ENCODE assay signal across 8 mouse cellular contexts in the genomic region with DNA sequence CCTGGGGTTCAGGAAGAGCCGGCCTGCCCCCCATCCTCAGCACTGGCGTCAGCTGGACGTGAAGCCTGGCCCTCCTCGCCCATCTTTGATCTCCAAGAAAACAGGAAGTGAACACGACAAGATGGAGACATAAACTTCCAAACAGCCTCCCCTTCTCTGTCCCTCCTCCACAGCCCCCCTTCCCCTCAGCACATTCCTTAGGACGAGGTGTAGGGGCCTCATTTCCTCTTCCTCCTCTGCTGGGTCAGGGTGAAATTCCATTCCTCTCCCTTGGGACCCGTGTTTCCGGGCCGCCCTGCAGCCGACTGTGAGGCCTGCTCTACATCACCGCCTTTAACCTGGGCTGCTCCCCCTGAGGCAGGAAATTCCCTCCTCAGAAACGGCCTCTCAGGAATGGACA. TPM values are rescaled to one million over a fixed set of nuclear protein-coding genes. Genes with fewer than 3 reads are reported as not detected.
DNase-seq lines count a peak whose midpoint lies in the region; ATAC-seq and TF ChIP-seq lines count a peak whose summit lies in the region.
"Had no signal": no experiment of that assay in that cellular context is flagged by ENCODE, and none has a peak within 500 bp of the region (broad histone marks: within the 10 kb centered on the region; RNA-seq: fewer than 3 reads in every experiment).

No protein-coding gene starts in this region.

- H3K27ac ChIP-seq in ES-E14 (ENCODE audit: insufficient read depth, low read depth, low read length, poor library complexity, severe bottlenecking), result peak overlapping the region; percentile 68; the same call in 1 of the 2 replicates
- peak overlapping the region; percentile 49 for H3K27ac ChIP-seq in bone marrow, adult 2 months (ENCODE audit: control insufficient read depth, insufficient read depth, low read depth, low read length, poor library complexity)
- H3K27ac ChIP-seq in heart, embryonic 16.5 days (ENCODE audit: low read length), result peak overlapping the region; percentile 79
- peak overlapping the region; percentile 35; the same call in 1 of the 2 replicates for H3K27ac ChIP-seq in limb, embryonic 14.5 days (replicated peaks; ENCODE audit: low read depth, low read length)

- no peaks in the 10 kb centered on the region for H3K9me3 ChIP-seq in ES-E14 (ENCODE audit: control insufficient read depth, insufficient read depth, low read depth, low read length)
- H3K9me3 ChIP-seq in heart, embryonic 16.5 days (replicated peaks; ENCODE audit: control insufficient read depth, low read length), result no peaks in the 10 kb centered on the region
- H3K9me3 ChIP-seq in limb, embryonic 14.5 days (ENCODE audit: control insufficient read depth, low read length), result no peaks in the 10 kb centered on the region

- peaks cover 10% of the 10 kb centered on the region; the same call in 1 of the 2 replicates for H3K36me3 ChIP-seq in ES-E14 (ENCODE audit: control insufficient read depth, insufficient read depth, low read length, poor library complexity, severe bottlenecking)
- no peaks in the 10 kb centered on the region for H3K36me3 ChIP-seq in heart, embryonic 16.5 days (ENCODE audit: control insufficient read depth, insufficient read depth)
- no peaks in the 10 kb centered on the region for H3K36me3 ChIP-seq in limb, embryonic 14.5 days (ENCODE audit: control insufficient read depth, insufficient read depth, low read length)

- H3K4me2 ChIP-seq in heart, embryonic 16.5 days (ENCODE audit: low read depth, low read length), result peak overlapping the region; percentile 46; the same call in 1 of the 2 replicates
- H3K4me2 ChIP-seq in limb, embryonic 14.5 days (replicated peaks; ENCODE audit: low read depth, low read length, severe bottlenecking), result no peak overlapping the region

- WGBS in bone marrow, adult 2 months, result 60% methylated on average over 12 of the region's 12 CpGs
- WGBS in heart, embryonic 16.5 days, result 41% methylated on average over 12 of the region's 12 CpGs
- 17% methylated on average over 12 of the region's 12 CpGs for WGBS in limb, embryonic 14.5 days

- peaks cover 0 to 25% of the 10 kb centered on the region in 2 experiments; a peak in 3 of 4 replicates for H3K4me1 ChIP-seq in ES-E14 (ENCODE audit: control insufficient read depth in 2 of 2, insufficient read depth in 2 of 2, low read length in 2 of 2, poor library complexity in 1 of 2)
- peaks cover 1% of the 10 kb centered on the region; the same call in 1 of the 2 replicates for H3K4me1 ChIP-seq in bone marrow, adult 2 months (ENCODE audit: control insufficient read depth, insufficient read depth, low read length)
- peaks cover 26% of the 10 kb centered on the region for H3K4me1 ChIP-seq in heart, embryonic 16.5 days (ENCODE audit: control insufficient read depth, insufficient read depth, low read length)
- peaks cover 28% of the 10 kb centered on the region for H3K4me1 ChIP-seq in limb, embryonic 14.5 days (ENCODE audit: control insufficient read depth, insufficient read depth, low read length)

- no peak for TF ChIP-seq POLR2A in bone marrow, adult 2 months (IDR thresholded peaks at IDR 0.05; ENCODE audit: borderline replicate concordance, control insufficient read depth, low read depth, low read length)
- TF ChIP-seq POLR2A in limb, embryonic 14.5 days (IDR thresholded peaks at IDR 0.05; ENCODE audit: borderline replicate concordance, extremely low read depth, insufficient read depth, insufficient read length), result no peak

- peak; percentile 80 for ATAC-seq in heart, embryonic 16.5 days (replicated peaks; ENCODE audit: extremely low read depth, insufficient read depth, low FRiP score)
- peak; percentile 72; the same call in 1 of the 2 replicates for ATAC-seq in limb, embryonic 14.5 days (ENCODE audit: low FRiP score, low read depth)
- no peak for ATAC-seq in cerebellum, adult (ENCODE audit: insufficient number of reproducible peaks, low FRiP score, low TSS enrichment)

- no peaks in the 10 kb centered on the region for H3K27me3 ChIP-seq in heart, embryonic 16.5 days (ENCODE audit: control insufficient read depth, insufficient read depth, low read length)
- H3K27me3 ChIP-seq in limb, embryonic 14.5 days (ENCODE audit: control insufficient read depth, insufficient read depth, low read length), result no peaks in the 10 kb centered on the region

- H3K4me3 ChIP-seq in ES-E14 (ENCODE audit: insufficient read depth in 1 of 2, low read depth in 1 of 2, low read length in 2 of 2, poor library complexity in 1 of 2, severe bottlenecking in 1 of 2), result peak overlapping the region in 1 of 2 experiments; percentile 12; a peak in 1 of 4 replicates
- no peak overlapping the region for H3K4me3 ChIP-seq in bone marrow, adult 2 months (replicated peaks; ENCODE audit: control insufficient read depth, low read depth, low read length)
- H3K4me3 ChIP-seq in heart, embryonic 16.5 days (ENCODE audit: low read length), result no peak overlapping the region
- no peak overlapping the region for H3K4me3 ChIP-seq in limb, embryonic 14.5 days (replicated peaks; ENCODE audit: low read length)

- TF ChIP-seq CTCF in bone marrow, adult 2 months (IDR thresholded peaks at IDR 0.05; ENCODE audit: control insufficient read depth, insufficient read depth, low read length), result no peak

- in situ Hi-C loops in ES-E14 (cut with MboI; ENCODE audit: low sequenced_read_pairs in 2 of 2, unreplicated experiment in 2 of 2), result no loop called here

- H3K9ac ChIP-seq in ES-E14 (ENCODE audit: insufficient read depth, low read depth, low read length, poor library complexity, severe bottlenecking), result peak overlapping the region; percentile 55; the same call in 1 of the 2 replicates
- H3K9ac ChIP-seq in heart, embryonic 16.5 days (ENCODE audit: low read length), result no peak overlapping the region
- H3K9ac ChIP-seq in limb, embryonic 14.5 days (ENCODE audit: low read depth, low read length, severe bottlenecking), result no peak overlapping the region

- no peak for DNase-seq in ES-E14 (ENCODE audit: low read depth, low spot score)
- DNase-seq in limb, embryonic 14.5 days (ENCODE audit: low spot score), result peak; percentile 55
- peak; percentile 54 for DNase-seq in yolk sac, embryonic 10.5 days (ENCODE audit: low spot score)
- no peak for DNase-seq in urinary bladder, postnatal 10 days (ENCODE audit: low spot score)

TF ChIP-seq in ES-E14, 5 proteins besides CTCF, POLR2A, EP300 and RAD21:
- TF ChIP-seq CHD2 (IDR thresholded peaks at IDR 0.05; ENCODE audit: low read depth, low read length) (no peak), MAFK (IDR thresholded peaks at IDR 0.05; ENCODE audit: insufficient read depth, low read depth, low read length) (no peak), ZNF384 (IDR thresholded peaks at IDR 0.05; ENCODE audit: low read depth, low read length) (no peak)

RNA-seq across cellular contexts. Expression of a gene that starts 9.4 kb away (rescaled TPM):
- 18.3 and 36.8 TPM in 2 replicates for total RNA-seq in ES-E14 (2012; rRNA removed)
- 8.4 and 11.3 TPM in 2 replicates for polyA plus RNA-seq in bone marrow, adult 2 months (2011; ENCODE audit: insufficient read depth, insufficient read length, low replicate concordance, missing spikeins)
- polyA plus RNA-seq in heart, embryonic 16.5 days (2015; fragmentation: Nextera tagmentation; extraction: Ambion mirVana), result 170 and 176 TPM in 2 replicates
- polyA plus RNA-seq in limb, embryonic 14.5 days (2012; rRNA removed), result 61.4 and 91.8 TPM in 2 replicates
- 49.3 and 52.2 TPM in 2 replicates for polyA plus RNA-seq in limb, embryonic 14.5 days (2014; fragmentation: Nextera tagmentation; extraction: Ambion mirVana)
- total RNA-seq: neutrophil, adult 5-6 weeks had no signal

RNA-seq across cellular contexts. Expression of a gene that starts 34.3 kb away (rescaled TPM):
- total RNA-seq in ES-E14 (2012; rRNA removed), result 77.4 and 90.8 TPM in 2 replicates
- polyA plus RNA-seq in bone marrow, adult 2 months (2011; ENCODE audit: insufficient read depth, insufficient read length, low replicate concordance, missing spikeins), result 4.0 and 9.1 TPM in 2 replicates
- 470 and 488 TPM in 2 replicates for polyA plus RNA-seq in heart, embryonic 16.5 days (2015; fragmentation: Nextera tagmentation; extraction: Ambion mirVana)
- 25.5 and 26.7 TPM in 2 replicates for polyA plus RNA-seq in limb, embryonic 14.5 days (2012; rRNA removed)
- 44.1 and 56.2 TPM in 2 replicates for polyA plus RNA-seq in limb, embryonic 14.5 days (2014; fragmentation: Nextera tagmentation; extraction: Ambion mirVana)
- total RNA-seq: neutrophil, adult 5-6 weeks had no signal

RNA-seq across cellular contexts. Expression of a gene that starts 48.1 kb away (rescaled TPM):
- 61.2 and 84.6 TPM in 2 replicates for total RNA-seq in ES-E14 (2012; rRNA removed)
- polyA plus RNA-seq in bone marrow, adult 2 months (2011; ENCODE audit: insufficient read depth, insufficient read length, low replicate concordance, missing spikeins), result 14.9 and 24.4 TPM in 2 replicates
- polyA plus RNA-seq in heart, embryonic 16.5 days (2015; fragmentation: Nextera tagmentation; extraction: Ambion mirVana), result 16.7 and 16.9 TPM in 2 replicates
- polyA plus RNA-seq in limb, embryonic 14.5 days (2012; rRNA removed), result 75.7 and 101 TPM in 2 replicates
- polyA plus RNA-seq in limb, embryonic 14.5 days (2014; fragmentation: Nextera tagmentation; extraction: Ambion mirVana), result 30.7 and 33.4 TPM in 2 replicates

RNA-seq across cellular contexts. Expression of a gene that starts 56.3 kb away (rescaled TPM):
- total RNA-seq in ES-E14 (2012; rRNA removed), result 18.0 and 27.2 TPM in 2 replicates
- polyA plus RNA-seq in bone marrow, adult 2 months (2011; ENCODE audit: insufficient read depth, insufficient read length, low replicate concordance, missing spikeins), result 13.3 and 25.7 TPM in 2 replicates
- polyA plus RNA-seq in heart, embryonic 16.5 days (2015; fragmentation: Nextera tagmentation; extraction: Ambion mirVana), result 33.4 and 34.1 TPM in 2 replicates
- polyA plus RNA-seq in limb, embryonic 14.5 days (2012; rRNA removed), result 39.2 and 52.9 TPM in 2 replicates
- 10.7 and 11.7 TPM in 2 replicates for polyA plus RNA-seq in limb, embryonic 14.5 days (2014; fragmentation: Nextera tagmentation; extraction: Ambion mirVana)

RNA-seq across cellular contexts. Expression of a gene that starts 57.0 kb away (rescaled TPM):
- 68.0 and 72.4 TPM in 2 replicates for total RNA-seq in ES-E14 (2012; rRNA removed)
- 105 and 154 TPM in 2 replicates for polyA plus RNA-seq in bone marrow, adult 2 months (2011; ENCODE audit: insufficient read depth, insufficient read length, low replicate concordance, missing spikeins)
- 57.1 and 59.8 TPM in 2 replicates for polyA plus RNA-seq in heart, embryonic 16.5 days (2015; fragmentation: Nextera tagmentation; extraction: Ambion mirVana)
- 211 and 240 TPM in 2 replicates for polyA plus RNA-seq in limb, embryonic 14.5 days (2012; rRNA removed)
- polyA plus RNA-seq in limb, embryonic 14.5 days (2014; fragmentation: Nextera tagmentation; extraction: Ambion mirVana), result 84.7 and 87.1 TPM in 2 replicates

Comparison
In these comparisons a context has a peak if more than half of its experiments do, and no peak if none do; other contexts are left out.
1. DNase-seq: peak in limb, embryonic 14.5 days (single experiment) and yolk sac, embryonic 10.5 days (single experiment); none in ES-E14 (single experiment) and urinary bladder, postnatal 10 days (single experiment).
2. Peak in every context shown above with its lines, with median percentiles within 50 percentile points of each other: H3K27ac ChIP-seq.